Mouse (Mus musculus) lung, adult 2 months (tissue): ENCODE measurements around the gene Zscan10.

Source experiments
- CTCF ChIP-seq: fragments of 200-500 bp; IDR thresholded peaks from 2 replicates; pipeline ENCODE4 v1.5.1; 2011; ENCODE audit warnings: mild to moderate bottlenecking, low read length, control low read depth; ENCODE audit not compliant: insufficient read depth
- POLR2A ChIP-seq: fragments of 200-500 bp; IDR thresholded peaks from 2 replicates; pipeline ENCODE4 v1.6.1; 2011; ENCODE audit warnings: low read depth, mild to moderate bottlenecking, control low read depth, low read length, borderline replicate concordance; ENCODE audit errors: extremely low read depth

GRCm38 (mm10) chr17:23592208-23592925, 8.3 kb upstream of the Zscan10 start:
- no peak for TF ChIP-seq CTCF
- peak; percentile 14; the same call in 1 of the 2 replicates for TF ChIP-seq POLR2A
